Mouse (Mus musculus) heart, adult 11 months (tissue): ENCODE results near the gene Klhl29.

ENCODE experiments used
- DNase-seq: peaks from one replicate; pipeline ENCODE4 v3.0.0; 2022

The Klhl29 gene

GRCm38 (mm10) chr12:5182165-5182564 is 193.3 kb downstream of the Klhl29 start:
- DNase-seq = no peak

GRCm38 (mm10) chr12:5176716-5177341 is 198.7 kb downstream of the Klhl29 start:
- DNase-seq = peak; percentile 95

GRCm38 (mm10) chr12:5166141-5166540 is 209.3 kb downstream of the Klhl29 start:
- no peak for DNase-seq

GRCm38 (mm10) chr12:5165411-5165810 is 210.1 kb downstream of the Klhl29 start:
- no peak for DNase-seq

- no peak for DNase-seq
Observed at GRCm38 (mm10) chr12:5162672-5163071, 212.8 kb downstream of the Klhl29 start.

GRCm38 (mm10) chr12:5161631-5162030 is 213.9 kb downstream of the Klhl29 start:
- no peak for DNase-seq

- peak; percentile 96 for DNase-seq
Observed at GRCm38 (mm10) chr12:5157931-5158481, 217.5 kb downstream of the Klhl29 start.

GRCm38 (mm10) chr12:5157021-5157681 is 218.3 kb downstream of the Klhl29 start:
- DNase-seq = peak; percentile 93

- DNase-seq = no peak
Observed at GRCm38 (mm10) chr12:5155177-5155576, 220.3 kb downstream of the Klhl29 start.

- no peak for DNase-seq
Observed at GRCm38 (mm10) chr12:5151859-5152258, 223.6 kb downstream of the Klhl29 start.

- no peak for DNase-seq
Observed at GRCm38 (mm10) chr12:5147346-5148035, 228.0 kb downstream of the Klhl29 start.

- no peak for DNase-seq
Observed at GRCm38 (mm10) chr12:5143903-5144781, 231.3 kb downstream of the Klhl29 start.

GRCm38 (mm10) chr12:5143224-5143623 is 232.3 kb downstream of the Klhl29 start:
- no peak for DNase-seq

GRCm38 (mm10) chr12:5142776-5143175 is 232.7 kb downstream of the Klhl29 start:
- DNase-seq = peak; percentile 95

GRCm38 (mm10) chr12:5141040-5141439 is 234.4 kb downstream of the Klhl29 start:
- no peak for DNase-seq

GRCm38 (mm10) chr12:5139302-5139701 is 236.2 kb downstream of the Klhl29 start:
- no peak for DNase-seq

- no peak for DNase-seq
Observed at GRCm38 (mm10) chr12:5136300-5136699, 239.2 kb downstream of the Klhl29 start.

- peak; percentile 93 for DNase-seq
Observed at GRCm38 (mm10) chr12:5129190-5129589, 246.3 kb downstream of the Klhl29 start.

- DNase-seq = no peak
Observed at GRCm38 (mm10) chr12:5125907-5126306, 249.6 kb downstream of the Klhl29 start.

GRCm38 (mm10) chr12:5122972-5123371 is 252.5 kb downstream of the Klhl29 start:
- DNase-seq = no peak

- DNase-seq = no peak
Observed at GRCm38 (mm10) chr12:5120249-5120648, 255.2 kb downstream of the Klhl29 start.

GRCm38 (mm10) chr12:5119726-5120125 is 255.8 kb downstream of the Klhl29 start:
- DNase-seq = peak; percentile 99

- DNase-seq = no peak
Observed at GRCm38 (mm10) chr12:5119286-5119685, 256.2 kb downstream of the Klhl29 start.
